Mouse (Mus musculus): ENCODE measurements around the gene Rab3gap1.

Rab3gap1 gene

GRCm38 (mm10) chr1:127868300-127869261 lies at the start of gene Rab3gap1:
Rab3gap1 (plus strand) TSS chr1:127868773.
- peak; percentile 92 to 93 for DNase-seq (ENCODE audit: low spot score in 2 of 2)

GRCm38 (mm10) chr1:127827325-127827724 lies 41.2 kb upstream of the Rab3gap1 start:
- no peak for DNase-seq (ENCODE audit: low spot score in 2 of 2)

GRCm38 (mm10) chr1:127830215-127830921 lies 38.2 kb upstream of the Rab3gap1 start:
- no peak for DNase-seq (ENCODE audit: low spot score in 2 of 2)

GRCm38 (mm10) chr1:127833714-127834113 lies 34.9 kb upstream of the Rab3gap1 start:
- no peak for DNase-seq (ENCODE audit: low spot score in 2 of 2)

GRCm38 (mm10) chr1:127834202-127834601 lies 34.4 kb upstream of the Rab3gap1 start:
- no peak for DNase-seq (ENCODE audit: low spot score in 2 of 2)

GRCm38 (mm10) chr1:127836619-127837018 lies 32.0 kb upstream of the Rab3gap1 start:
- no peak for DNase-seq (ENCODE audit: low spot score in 2 of 2)

GRCm38 (mm10) chr1:127838602-127839001 lies 30.0 kb upstream of the Rab3gap1 start:
- no peak for DNase-seq (ENCODE audit: low spot score in 2 of 2)

- no peak for DNase-seq (ENCODE audit: low spot score in 2 of 2)
Measured at GRCm38 (mm10) chr1:127845472-127845871, 23.1 kb upstream of the Rab3gap1 start.

GRCm38 (mm10) chr1:127850075-127850610 lies 18.4 kb upstream of the Rab3gap1 start:
- no peak for DNase-seq (ENCODE audit: low spot score in 2 of 2)

GRCm38 (mm10) chr1:127854486-127855222 lies 13.9 kb upstream of the Rab3gap1 start, which contains the start of gene Map3k19:
Map3k19 (minus strand) TSS chr1:127855031.
- peak; percentile 65 to 66 for DNase-seq (ENCODE audit: low spot score in 2 of 2)

GRCm38 (mm10) chr1:127858945-127859648 lies 9.5 kb upstream of the Rab3gap1 start:
- DNase-seq (ENCODE audit: low spot score in 2 of 2) = no peak

- no peak for DNase-seq (ENCODE audit: low spot score in 2 of 2)
Measured at GRCm38 (mm10) chr1:127859799-127860400, 8.7 kb upstream of the Rab3gap1 start.

- DNase-seq (ENCODE audit: low spot score in 2 of 2) = no peak
Measured at GRCm38 (mm10) chr1:127860492-127860891, 8.1 kb upstream of the Rab3gap1 start.

GRCm38 (mm10) chr1:127861900-127862299 lies 6.7 kb upstream of the Rab3gap1 start:
- DNase-seq (ENCODE audit: low spot score in 2 of 2) = no peak

- no peak for DNase-seq (ENCODE audit: low spot score in 2 of 2)
Measured at GRCm38 (mm10) chr1:127863806-127864205, 4.8 kb upstream of the Rab3gap1 start.

- DNase-seq (ENCODE audit: low spot score in 2 of 2) = no peak
Measured at GRCm38 (mm10) chr1:127869276-127869675, 703 bp downstream of the Rab3gap1 start.

GRCm38 (mm10) chr1:127899401-127899800 lies 30.8 kb downstream of the Rab3gap1 start:
- no peak for DNase-seq (ENCODE audit: low spot score in 2 of 2)

GRCm38 (mm10) chr1:127904774-127905385 lies 36.3 kb downstream of the Rab3gap1 start:
- DNase-seq (ENCODE audit: low spot score in 2 of 2) = no peak

- no peak for DNase-seq (ENCODE audit: low spot score in 2 of 2)
Measured at GRCm38 (mm10) chr1:127913116-127913515, 44.5 kb downstream of the Rab3gap1 start.

- no peak for DNase-seq (ENCODE audit: low spot score in 2 of 2)
Measured at GRCm38 (mm10) chr1:127915316-127915715, 46.7 kb downstream of the Rab3gap1 start.

All from right cerebral cortex, postnatal 10 days (tissue).